Mouse (Mus musculus): ENCODE data around the gene Atf4. TPM values are rescaled to one million over a fixed set of nuclear protein-coding genes. Genes with fewer than 3 reads are reported as not detected.

The Atf4 gene
- total and polyA plus RNA-seq, 3 experiments, result 85.1 to 444 (median 351) TPM

DNA sequence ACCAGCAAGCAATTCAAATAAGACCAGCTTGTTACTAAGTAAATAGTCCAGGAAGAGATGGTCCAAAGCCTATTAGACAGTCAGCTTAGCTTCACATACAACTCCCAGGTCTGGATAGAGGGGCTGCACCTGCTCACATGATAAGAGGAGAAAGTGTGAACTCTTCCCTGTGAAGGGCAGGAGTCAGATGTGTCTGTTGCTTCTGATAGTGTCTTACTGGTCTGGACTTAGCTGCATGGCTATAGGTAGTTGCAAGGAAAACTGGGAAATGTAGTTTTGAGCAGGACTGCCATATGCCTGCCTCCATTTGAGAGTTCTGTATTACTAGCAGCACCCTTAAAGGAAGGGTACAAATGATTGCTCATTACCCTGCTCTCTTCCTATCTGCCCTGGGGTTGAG is 41.3 kb upstream of the Atf4 start:
- Histone ChIP-seq H3K79me2 (ENCODE audit: control insufficient read depth, insufficient read depth, low read length, poor library complexity) (no peaks in the 10 kb centered on the region), H3K9ac (ENCODE audit: control insufficient read depth, low read depth, low read length, poor library complexity, severe bottlenecking) (no peak overlapping the region), H3K27me3 (ENCODE audit: control insufficient read depth in 1 of 2, insufficient read depth in 2 of 2, low read length in 2 of 2) (no peaks in the 10 kb centered on the region; a peak in 1 of 4 replicates), H3K27ac (ENCODE audit: control insufficient read depth, low read depth, low read length) (no peak overlapping the region), H3K4me3 (ENCODE audit: control insufficient read depth in 1 of 2, insufficient read depth in 1 of 2, low read depth in 2 of 2, low read length in 2 of 2) (no peak overlapping the region), H3K9me3 (replicated peaks; ENCODE audit: insufficient read depth, low read length) (no peaks in the 10 kb centered on the region), H3K36me3 (ENCODE audit: control insufficient read depth in 1 of 2, insufficient read depth in 2 of 2, low read length in 2 of 2) (no peaks in the 10 kb centered on the region), H3K4me1 (ENCODE audit: control insufficient read depth in 1 of 2, insufficient read depth in 2 of 2, low read length in 2 of 2) (no peaks in the 10 kb centered on the region)
- DNase-seq (ENCODE audit: low read depth, low spot score), result no peak
- TF ChIP-seq SIN3A (IDR thresholded peaks at IDR 0.05; ENCODE audit: low read length) (no peak), CTCF (IDR thresholded peaks at IDR 0.05 in 2 of 3, conservative IDR thresholded peaks at IDR 0.05 in 1 of 3; ENCODE audit: control insufficient read depth in 1 of 3, insufficient read depth in 1 of 3, low read depth in 2 of 3, low read length in 3 of 3, poor library complexity in 1 of 3, severe bottlenecking in 1 of 3) (no peak), MAFK (IDR thresholded peaks at IDR 0.05; ENCODE audit: borderline replicate concordance, low read depth, low read length) (no peak), JUND (IDR thresholded peaks at IDR 0.05; ENCODE audit: low read depth, low read length) (no peak), UBTF (IDR thresholded peaks at IDR 0.05; ENCODE audit: borderline replicate concordance, insufficient read depth, low read depth, low read length) (no peak), KAT2A (conservative IDR thresholded peaks at IDR 0.05; ENCODE audit: low read depth, low read length) (no peak), NRF1 (IDR thresholded peaks at IDR 0.05; ENCODE audit: insufficient read depth, low read depth, low read length, poor library complexity, severe bottlenecking) (no peak), POLR2AphosphoS5 (IDR thresholded peaks at IDR 0.05; ENCODE audit: borderline replicate concordance, low read depth, low read length) (no peak), MEF2A (IDR thresholded peaks at IDR 0.05; ENCODE audit: extremely low read depth, insufficient replicate concordance, low read depth, low read length, poor library complexity, severe bottlenecking) (no peak), ELF1 (IDR thresholded peaks at IDR 0.05; ENCODE audit: low read depth, low read length) (no peak), EP300 (IDR thresholded peaks at IDR 0.05; ENCODE audit: low read depth in 1 of 2, low read length in 2 of 2) (no peak), GATA1 (IDR thresholded peaks at IDR 0.05; ENCODE audit: low read depth, low read length) (no peak), POLR2AphosphoS2 (IDR thresholded peaks at IDR 0.05; ENCODE audit: low read length) (no peak), TCF12 (IDR thresholded peaks at IDR 0.05; ENCODE audit: low read depth, low read length) (no peak), SMC3 (IDR thresholded peaks at IDR 0.05; ENCODE audit: low read depth, low read length) (no peak), RCOR1 (IDR thresholded peaks at IDR 0.05; ENCODE audit: low read depth, low read length) (no peak), RAD21 (IDR thresholded peaks at IDR 0.05; ENCODE audit: low read depth, low read length) (no peak), TAL1 (IDR thresholded peaks at IDR 0.05; ENCODE audit: low read length) (no peak)

DNA sequence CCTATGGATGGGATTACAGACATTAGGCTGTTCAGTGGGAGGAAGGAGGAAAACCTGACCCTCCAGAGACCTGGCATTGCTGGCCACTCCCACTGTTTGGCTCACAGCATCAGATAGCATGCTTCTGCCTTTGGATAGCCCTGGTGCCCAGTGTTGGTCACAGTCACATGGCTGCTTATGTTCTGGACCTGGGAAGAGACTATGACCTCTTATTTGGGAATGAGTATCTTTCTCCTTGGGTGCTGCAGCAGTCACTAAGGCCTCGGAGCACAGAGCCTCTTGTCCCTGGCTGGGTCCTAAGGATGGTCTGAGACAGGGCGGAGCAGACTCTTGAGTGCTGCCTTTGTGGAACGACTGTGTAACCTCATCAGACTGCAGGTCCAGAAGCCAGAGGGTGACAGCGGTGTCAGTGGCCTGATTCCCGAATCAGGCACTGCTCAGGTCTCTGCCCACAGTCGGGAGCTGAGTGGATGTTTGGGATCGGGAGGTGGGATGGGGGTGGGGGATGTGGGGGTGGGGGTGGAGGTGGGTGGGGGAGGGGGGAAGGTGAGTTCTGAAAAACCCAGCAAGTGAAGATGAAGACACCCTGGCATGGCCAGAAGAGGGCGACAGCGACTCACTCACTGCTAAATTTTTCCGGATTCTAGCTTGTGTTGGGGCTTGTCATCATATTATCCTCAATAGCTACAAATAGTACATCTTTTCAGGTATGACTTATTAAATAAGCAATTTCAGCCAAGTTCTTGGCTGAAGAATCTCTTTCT is 39.1 kb upstream of the Atf4 start:
- H3K9ac ChIP-seq (ENCODE audit: control insufficient read depth, low read depth, low read length, poor library complexity, severe bottlenecking), result no peak overlapping the region
- DNase-seq (ENCODE audit: low read depth, low spot score), result peak; percentile 25

More for the DNA sequence above, 39.1 kb upstream of the Atf4 start:
- Histone ChIP-seq H3K79me2 (ENCODE audit: control insufficient read depth, insufficient read depth, low read length, poor library complexity) (no peaks in the 10 kb centered on the region), H3K4me1 (ENCODE audit: control insufficient read depth in 1 of 2, insufficient read depth in 2 of 2, low read length in 2 of 2) (0 out of 4 replicates have a peak, but pooled peaks cover 0 to 6% of the 10 kb centered on the region in 2 experiments), H3K27ac (ENCODE audit: control insufficient read depth, low read depth, low read length) (no peak overlapping the region), H3K36me3 (ENCODE audit: control insufficient read depth in 1 of 2, insufficient read depth in 2 of 2, low read length in 2 of 2) (no peaks in the 10 kb centered on the region), H3K4me3 (ENCODE audit: control insufficient read depth in 1 of 2, insufficient read depth in 1 of 2, low read depth in 2 of 2, low read length in 2 of 2) (no peak overlapping the region), H3K27me3 (ENCODE audit: control insufficient read depth in 1 of 2, insufficient read depth in 2 of 2, low read length in 2 of 2) (no peaks in the 10 kb centered on the region; a peak in 2 of 4 replicates), H3K9me3 (replicated peaks; ENCODE audit: insufficient read depth, low read length) (no peaks in the 10 kb centered on the region)
- TF ChIP-seq RAD21 (IDR thresholded peaks at IDR 0.05; ENCODE audit: low read depth, low read length) (peak; percentile 53), ZNF384 (IDR thresholded peaks at IDR 0.05; ENCODE audit: low read depth, low read length) (no peak), CTCF (IDR thresholded peaks at IDR 0.05 in 2 of 3, conservative IDR thresholded peaks at IDR 0.05 in 1 of 3; ENCODE audit: control insufficient read depth in 1 of 3, insufficient read depth in 1 of 3, low read depth in 2 of 3, low read length in 3 of 3, poor library complexity in 1 of 3, severe bottlenecking in 1 of 3) (peak; percentile 40 to 76 (median 54); a peak in 5 of 6 replicates), TCF12 (IDR thresholded peaks at IDR 0.05; ENCODE audit: low read depth, low read length) (no peak), NELFE (IDR thresholded peaks at IDR 0.05; ENCODE audit: low read depth, low read length) (no peak), SMC3 (IDR thresholded peaks at IDR 0.05; ENCODE audit: low read depth, low read length) (peak; percentile 39; the same call in 1 of the 2 replicates), TAL1 (IDR thresholded peaks at IDR 0.05; ENCODE audit: low read length) (no peak), MAX (IDR thresholded peaks at IDR 0.05; ENCODE audit: low read length) (no peak), ZC3H11A (IDR thresholded peaks at IDR 0.05; ENCODE audit: low read depth, low read length) (peak; percentile 16; the same call in 1 of the 2 replicates), MXI1 (IDR thresholded peaks at IDR 0.05; ENCODE audit: low read depth, low read length) (no peak), POLR2A (IDR thresholded peaks at IDR 0.05; ENCODE audit: control insufficient read depth in 1 of 2, insufficient read depth in 1 of 2, low read depth in 1 of 2, low read length in 2 of 2, poor library complexity in 1 of 2) (no peak), JUND (IDR thresholded peaks at IDR 0.05; ENCODE audit: low read depth, low read length) (no peak), GABPA (IDR thresholded peaks at IDR 0.05; ENCODE audit: low read depth, low read length) (no peak), MEF2A (IDR thresholded peaks at IDR 0.05; ENCODE audit: extremely low read depth, insufficient replicate concordance, low read depth, low read length, poor library complexity, severe bottlenecking) (no peak)
